Mouse (Mus musculus) testis, postnatal 14 days (tissue): Measurements from ENCODE around the gene Cygb.
A peak's percentile ranks its signal among the peaks of the same experiment; 100 is the strongest.

ENCODE experiments used
- DNase-seq: peaks from one replicate; pipeline ENCODE4 v3.0.0; 2021; ENCODE audit warnings: low spot score

Gene Cygb

DNA sequence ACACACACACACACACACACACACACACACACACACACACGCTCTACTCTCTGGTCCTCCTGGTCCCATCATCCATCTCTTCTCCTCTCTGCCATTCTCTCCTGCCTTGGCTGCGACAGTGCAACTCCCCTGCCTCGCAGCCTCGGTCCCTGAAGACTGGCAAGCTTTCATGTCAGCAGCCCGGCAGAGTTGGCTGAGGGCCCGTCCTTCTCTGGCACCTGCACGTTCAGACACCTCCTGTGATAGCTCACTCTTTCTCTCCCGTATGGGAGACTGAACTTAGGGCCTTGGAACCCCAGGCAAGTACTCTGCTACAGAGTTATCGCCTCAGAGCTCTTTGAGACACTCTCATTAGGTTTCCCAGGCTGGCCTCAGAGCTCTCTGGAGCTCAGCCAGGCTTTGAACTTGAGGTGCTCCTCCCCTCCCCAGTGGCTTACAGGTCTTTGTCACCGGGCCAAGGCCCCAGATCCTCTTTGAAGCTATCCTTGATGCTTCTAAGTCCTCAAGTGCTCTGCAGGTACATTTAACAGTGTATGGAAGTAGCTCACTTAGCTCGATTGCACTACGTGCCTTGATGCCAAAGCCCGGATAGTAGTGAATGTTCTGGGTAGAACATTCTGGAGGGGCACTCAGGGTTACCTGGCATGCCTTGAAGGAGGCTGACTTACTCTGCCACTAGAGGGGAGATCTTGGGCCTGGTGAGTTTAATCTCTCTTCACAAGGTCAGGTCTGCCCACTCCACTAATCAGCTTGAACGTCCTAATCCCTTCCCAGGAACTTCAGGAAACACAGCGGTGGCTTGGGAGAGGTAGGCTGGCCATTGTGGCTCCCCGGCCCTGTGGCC, 2.5 kb upstream of the Cygb start:
- DNase-seq, result no peak

DNA sequence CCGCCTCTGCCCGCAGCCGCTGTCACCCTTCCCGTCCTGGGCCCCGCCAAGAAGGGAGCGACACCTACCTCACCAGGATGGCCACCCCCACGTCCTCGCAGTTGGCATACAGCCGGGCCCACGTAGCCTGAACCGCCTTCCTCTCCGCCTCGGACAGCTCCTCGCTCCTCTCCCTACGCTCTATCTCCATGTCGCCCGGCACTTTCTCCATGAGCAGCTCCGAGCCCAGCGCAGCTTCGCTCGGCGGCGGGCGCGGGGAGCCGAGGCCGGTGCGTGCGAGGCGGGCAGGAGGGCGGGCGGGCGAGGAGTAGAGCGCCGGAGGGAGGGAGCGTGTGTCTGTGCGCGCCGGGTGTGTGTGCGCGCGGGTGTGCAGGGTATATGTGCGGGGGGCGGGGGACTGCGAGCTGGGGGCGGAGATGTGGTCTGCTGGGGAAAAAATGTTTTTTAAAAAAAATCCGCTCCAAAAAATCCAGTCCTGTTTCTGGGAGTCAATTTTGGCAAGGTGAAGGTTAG, 348 bp downstream of the Cygb start:
- DNase-seq, result peak; percentile 57

DNA sequence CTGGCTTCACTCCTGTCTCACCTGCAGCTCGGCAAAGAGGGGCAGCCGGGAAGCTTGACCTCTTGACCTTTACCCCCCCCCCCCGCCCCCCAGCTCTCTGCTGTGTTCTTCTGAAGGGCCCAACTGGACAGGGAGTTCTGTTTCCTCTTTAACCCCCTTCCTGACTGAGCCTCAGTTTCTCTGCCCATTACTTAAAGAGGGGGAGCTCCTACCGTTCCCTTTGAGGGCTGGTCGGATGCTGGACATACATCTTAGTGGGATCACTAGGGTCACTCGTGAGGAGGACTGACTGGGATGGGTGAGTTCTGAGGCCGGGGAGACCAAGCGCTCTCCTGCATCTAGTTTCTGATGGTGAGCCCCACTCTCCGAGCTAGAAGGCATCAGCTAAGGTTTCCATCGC, 879 bp downstream of the Cygb start, which contains the start of gene Prcd:
Gene Prcd (plus strand): TSS at position 301 of the 400 bp plus-strand sequence.
- DNase-seq, result no peak

DNA sequence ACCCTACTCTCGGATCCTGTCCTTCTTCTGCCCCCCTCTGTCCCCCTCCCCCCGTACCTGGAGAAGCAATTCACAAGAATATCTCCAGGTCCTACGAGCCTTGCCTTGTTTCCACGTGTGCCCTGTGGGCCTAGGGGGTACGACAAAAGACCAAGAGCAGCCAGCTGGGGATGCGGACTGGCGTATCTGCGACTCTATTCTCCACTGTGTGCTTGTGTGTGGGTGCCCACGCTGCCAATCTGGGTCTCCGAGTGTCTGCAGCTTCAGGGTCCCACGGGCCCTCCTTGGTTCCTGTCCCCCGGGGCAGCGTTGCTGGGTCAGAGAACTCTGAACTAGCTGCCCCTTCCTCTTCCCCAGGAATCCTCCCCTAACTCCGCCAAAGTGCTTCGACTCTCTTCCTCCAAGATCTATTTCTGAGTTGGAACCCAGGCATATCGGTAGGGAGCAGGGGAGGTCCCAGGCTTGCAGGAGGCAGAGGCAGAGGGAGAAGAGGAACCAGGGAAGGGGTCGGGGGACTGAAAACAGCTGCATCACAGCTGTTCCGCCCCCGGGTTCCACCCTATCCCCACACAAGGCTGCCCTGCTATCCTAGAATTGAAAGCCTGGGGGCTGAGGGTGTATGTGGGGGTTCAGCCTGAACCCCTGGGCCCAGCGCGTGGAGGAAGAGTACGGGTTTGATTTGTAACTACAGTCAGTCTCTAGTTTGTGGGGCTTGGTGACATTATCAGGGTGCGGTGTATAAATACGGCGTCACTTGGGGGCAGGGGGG, 1.6 kb downstream of the Cygb start:
- DNase-seq, result no peak

DNA sequence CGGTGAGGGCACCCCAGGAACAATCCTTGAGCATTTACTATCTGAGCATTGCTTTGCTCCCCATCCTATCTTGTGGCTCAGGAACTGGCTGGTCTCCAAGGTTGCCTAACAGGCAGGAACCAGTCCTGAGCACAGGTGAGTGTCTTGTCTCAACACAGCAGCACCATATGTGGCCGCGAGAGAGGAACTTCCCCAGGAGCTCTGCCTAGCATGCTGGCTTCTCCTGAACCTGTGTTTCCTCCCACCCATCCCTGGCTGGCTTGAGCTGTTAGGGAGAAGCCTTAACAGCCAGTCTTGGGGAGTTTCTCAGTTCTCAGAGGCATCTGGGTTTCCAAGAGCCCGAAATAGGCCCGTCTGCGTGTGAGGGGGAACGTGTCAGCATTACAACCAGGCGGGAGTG, 2.8 kb downstream of the Cygb start:
- DNase-seq, result no peak

DNA sequence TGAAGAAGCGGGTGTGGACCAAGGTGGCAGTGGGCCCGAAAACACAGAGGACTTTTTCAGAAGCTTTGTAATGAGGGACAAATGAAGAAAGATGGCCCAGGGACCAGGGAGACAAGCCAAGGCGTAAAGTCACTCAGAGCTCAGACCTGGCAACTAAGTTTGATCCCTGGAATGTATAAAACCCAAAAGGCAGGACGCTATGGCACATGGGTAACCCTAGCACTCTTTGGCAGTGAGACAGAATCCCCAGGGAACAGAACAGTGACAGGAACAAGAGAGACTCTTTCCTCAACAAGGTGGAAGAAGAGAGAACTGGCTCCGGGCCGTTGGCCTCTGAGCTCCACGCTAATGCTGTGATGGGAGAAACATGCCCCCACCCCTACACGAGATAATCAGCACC, 3.3 kb downstream of the Cygb start:
- no peak for DNase-seq

DNA sequence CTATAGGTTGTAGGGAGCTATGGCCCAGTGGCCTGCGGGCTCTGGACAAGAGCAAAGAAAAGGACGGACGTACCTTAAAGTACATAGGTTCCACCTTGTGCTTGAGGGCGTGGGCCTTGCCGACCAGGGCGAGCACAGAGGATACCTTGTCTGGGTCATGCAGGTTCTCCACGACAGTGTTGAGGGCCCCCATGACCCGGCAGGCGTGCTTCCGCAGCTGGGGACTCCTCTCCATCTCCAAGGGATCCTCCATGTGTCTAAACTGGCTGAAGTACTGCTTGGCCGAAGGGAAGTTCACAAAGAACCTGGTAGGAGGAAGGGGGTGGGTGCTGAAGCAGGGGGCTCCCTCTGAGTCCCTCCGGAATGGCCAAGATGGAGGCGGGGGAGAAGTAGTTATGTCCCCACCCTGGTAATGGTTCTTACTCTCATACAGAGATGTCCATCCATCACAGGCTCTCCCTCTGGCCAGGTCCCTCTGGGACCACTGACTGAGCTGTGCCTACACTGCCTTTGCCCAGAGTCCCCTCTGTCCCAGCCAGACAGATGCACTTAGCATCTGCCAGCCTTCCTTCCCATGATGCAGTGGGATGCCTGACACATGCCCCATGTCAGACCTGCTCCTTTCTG, 4.3 kb downstream of the Cygb start:
- DNase-seq, result no peak

- DNase-seq, result no peak
These were observed 5.1 kb downstream of the Cygb start for GRCm38 (mm10) chr11:116648976-116649375.

DNA sequence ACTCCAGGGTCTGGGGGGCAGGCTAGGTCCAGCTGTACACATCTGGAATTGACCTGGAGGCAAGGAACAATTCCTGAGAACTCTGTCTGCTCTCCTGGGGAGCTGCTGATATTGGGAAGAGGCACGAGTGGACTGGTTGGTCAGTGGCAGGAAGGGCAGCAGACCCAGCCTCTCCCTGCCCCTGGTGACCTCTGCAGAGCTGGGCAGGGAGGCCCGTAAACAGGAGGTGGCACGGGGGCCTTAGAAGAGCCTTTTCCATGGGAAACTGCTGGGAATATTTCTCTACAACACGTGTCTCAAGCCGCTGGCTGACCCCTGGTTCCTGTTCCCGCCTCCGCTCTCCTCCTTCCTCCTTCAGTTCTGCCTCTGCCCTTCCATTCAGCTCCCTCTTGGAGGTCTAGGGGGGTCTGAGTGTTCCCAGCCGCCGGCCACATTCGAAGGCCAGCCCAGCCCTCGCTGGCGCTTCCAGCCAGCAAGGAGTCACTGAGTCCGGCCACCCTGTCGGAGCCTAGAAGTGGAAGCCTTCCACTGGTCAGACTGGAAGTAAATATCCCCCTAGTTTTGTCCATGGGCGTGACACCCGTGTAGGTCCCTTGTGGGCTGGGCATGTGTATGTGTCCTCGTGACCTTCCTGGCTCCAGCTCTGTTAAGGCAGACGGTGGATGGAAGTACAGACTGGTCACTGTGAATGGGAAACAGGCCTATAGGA, 5.7 kb downstream of the Cygb start:
- DNase-seq, result peak; percentile 69

DNA sequence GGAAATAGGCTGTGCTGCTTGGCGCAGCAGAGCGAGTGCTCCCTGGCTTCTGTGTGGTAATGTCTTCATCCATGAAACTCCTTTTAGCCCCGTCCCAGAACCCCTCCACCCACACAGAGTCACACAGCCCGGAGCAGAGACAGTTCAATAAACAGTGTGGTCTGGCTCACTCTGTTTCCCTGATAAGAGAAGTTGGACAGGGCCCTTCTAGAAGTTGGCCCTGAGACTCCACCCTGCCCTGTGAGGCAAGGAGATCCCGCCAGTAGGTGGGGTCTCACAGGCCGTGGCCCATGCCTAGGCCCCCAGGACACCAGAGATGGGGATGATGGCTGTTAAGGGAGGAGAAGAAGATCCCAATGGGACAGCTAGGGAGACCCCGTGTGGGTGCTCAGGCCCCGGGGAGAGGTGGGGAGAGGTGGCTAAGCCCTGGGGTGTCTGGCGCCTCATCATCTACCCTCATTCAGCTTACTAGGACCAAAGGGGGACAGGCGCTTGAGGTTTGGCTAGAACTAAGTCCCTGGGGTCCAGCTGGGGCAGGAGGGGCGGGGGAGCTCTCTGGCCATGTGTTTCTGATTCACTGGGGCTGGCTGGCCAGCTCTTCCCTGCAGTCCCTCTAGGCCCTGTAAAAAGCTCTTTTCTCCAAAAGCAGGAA, 6.6 kb downstream of the Cygb start:
- no peak for DNase-seq

DNA sequence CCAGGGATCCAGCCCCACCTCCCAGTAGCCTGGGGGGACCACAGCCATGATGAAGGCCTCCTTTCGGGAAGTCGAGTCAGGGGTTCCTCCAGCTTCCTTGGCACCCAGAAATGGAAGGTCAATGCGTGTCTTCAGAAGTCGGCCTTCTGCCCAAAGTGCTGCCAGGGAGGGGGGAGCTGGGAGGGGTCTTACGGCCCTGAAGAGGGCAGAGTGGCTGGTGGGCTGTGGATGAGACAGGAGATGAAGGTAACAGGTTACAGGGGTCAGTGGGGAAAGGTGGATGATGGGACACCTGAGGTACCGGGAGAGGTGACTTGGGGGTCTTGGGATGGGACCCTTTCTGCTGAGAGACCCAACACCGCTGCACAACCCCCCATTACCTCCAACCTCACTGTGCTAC, 7.3 kb downstream of the Cygb start:
- no peak for DNase-seq

DNA sequence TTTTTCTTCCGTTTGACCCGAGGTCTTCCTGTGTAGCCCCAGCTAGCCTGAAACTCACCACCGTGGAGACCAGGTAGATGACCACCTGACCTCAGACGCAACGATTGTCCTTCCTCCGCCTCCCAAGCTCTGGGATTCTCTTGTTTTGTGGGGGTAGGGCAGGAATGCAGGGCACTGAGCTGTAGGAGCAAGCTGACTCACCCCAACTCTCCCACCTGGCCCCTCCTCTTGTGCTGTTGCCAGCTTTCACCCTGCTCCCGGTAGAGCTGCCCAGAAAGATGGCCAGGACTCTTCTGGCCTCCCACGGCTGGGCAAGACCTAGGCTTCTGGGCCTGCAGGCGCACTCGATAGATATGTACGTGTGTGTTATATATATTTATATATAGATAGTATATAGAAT, 8.0 kb downstream of the Cygb start:
- DNase-seq, result no peak

DNA sequence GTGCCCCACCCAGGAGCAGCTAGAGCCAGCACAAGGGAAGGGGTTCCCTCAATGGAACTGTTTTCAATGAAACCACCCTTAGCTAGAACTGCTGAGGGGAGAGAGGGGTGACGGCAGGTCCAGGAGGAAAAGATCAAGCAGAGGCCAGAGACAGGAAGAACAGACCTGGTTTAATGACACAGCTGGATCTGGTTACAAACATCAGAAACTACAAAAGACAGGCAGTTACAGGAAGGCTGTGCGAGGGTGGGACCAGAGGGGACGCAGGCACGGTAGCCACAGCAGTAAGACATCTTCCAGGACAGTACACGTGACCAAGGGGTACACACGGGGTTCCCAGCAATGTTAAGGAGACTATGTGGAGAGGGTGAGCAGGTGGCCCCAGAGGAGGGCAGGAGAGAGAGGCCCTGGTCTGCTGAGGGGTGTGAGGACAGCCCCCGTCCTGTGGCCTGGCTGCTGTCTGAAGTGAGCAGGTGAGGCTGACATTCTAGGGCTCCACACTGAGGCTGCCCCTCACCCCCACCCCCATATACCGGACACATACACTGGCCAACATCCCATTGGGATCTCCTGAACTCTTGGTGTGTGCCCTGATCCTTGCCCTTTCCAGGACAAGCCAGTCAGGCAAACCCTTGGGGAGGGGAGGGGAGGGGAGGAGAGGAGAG, 8.5 kb downstream of the Cygb start:
- DNase-seq, result no peak

DNA sequence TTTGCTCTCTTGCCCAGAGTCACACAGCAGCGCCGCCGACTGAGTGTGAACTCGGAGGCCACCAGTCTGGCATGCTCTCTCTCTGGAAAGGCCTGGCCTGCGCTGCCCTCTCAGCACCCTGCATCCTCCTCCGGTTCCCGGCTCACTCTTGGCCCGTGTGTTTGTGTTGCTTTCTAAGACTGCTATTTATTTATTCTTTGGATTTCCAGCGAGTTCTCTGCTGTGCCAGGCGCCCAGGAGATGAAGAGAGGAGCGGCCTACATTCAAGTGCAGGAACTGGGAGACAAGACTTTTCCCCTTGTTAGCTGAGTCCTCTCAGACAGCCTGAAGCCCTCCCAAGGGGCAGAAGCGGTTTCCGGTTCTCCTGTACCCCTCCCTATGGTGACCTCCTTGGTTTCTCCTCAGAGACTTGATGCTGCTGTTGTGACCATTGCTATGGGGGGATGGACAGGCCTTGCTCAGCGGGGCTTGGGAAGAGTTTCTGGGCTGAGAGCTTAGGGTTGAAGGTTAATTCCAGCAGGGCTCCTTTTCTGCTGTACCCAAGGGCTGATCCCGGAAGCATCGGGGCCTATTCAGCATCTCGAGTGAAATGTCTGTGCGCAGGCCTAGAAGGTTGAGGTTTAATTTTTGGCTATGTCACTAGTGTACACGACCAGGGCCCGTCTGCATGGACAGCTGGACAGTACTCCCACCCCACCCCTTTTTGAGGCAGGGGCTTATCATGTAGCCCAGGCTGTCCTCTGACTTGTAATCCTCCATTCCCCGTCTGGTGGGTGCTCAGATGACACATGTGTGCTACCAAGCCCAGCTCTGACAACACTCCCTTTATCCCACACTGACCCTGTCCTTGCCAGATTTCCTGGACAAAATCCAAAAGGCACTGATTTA, 9.6 kb downstream of the Cygb start:
- no peak for DNase-seq

DNA sequence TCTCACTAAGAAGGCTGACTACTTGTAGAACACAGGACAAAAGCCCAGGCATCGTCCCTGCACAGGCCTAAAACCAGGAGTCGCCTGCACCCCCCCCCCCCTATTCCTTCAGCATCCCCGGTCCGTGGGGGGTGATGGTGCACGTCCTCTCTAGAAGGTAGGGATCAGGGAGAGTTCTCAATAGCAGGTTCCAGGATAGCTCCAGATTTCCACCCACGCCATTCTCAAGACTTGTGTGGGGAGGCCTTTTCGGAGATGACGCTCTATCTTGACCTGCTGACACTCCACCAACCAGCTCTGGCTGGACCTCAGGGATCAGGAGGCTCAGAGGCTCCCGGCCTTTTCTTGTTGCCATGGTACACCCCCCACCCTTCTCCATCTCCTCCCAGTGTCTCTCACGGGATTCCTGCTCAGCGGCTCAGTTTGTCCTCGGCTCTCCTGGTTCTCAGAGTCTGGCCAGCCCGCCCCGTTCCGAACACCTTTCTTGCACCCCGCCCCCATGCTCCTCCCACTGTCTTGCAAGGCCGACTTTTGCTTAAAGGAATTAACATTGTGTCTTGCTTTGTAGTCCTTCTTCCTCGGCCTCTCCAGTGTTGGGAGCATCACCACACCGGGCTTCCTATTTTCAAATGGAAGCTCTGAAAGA, 10.4 kb downstream of the Cygb start:
- DNase-seq, result peak; percentile 68

- DNase-seq, result peak; percentile 84
These were observed 11.2 kb downstream of the Cygb start for GRCm38 (mm10) chr11:116642681-116643578.

DNA sequence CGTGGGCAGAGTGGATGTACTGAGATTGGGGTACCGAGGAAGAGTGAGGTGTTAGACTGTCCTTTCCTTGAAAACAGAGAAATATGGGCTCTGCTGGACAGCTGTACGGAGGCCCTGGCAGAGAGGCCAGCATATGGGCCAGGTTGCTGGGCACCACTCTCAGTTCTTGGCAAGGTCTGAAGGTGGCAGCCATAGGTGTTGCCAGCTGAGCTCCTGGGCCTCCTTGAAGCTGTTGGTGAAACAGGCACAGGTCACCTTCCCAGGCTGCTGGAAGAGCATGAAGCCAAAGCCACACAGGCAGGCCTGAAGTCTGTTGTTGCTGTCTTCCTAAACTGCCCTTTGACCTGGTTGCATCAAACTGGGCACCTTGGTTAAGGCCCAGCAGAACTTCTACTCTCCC, 12.4 kb downstream of the Cygb start:
- DNase-seq, result no peak

- DNase-seq, result no peak
These were observed 12.9 kb downstream of the Cygb start for GRCm38 (mm10) chr11:116641168-116641567.
